Mouse (Mus musculus): ENCODE results near the gene Ogfod1. TPM values are rescaled to one million over a fixed set of nuclear protein-coding genes. Genes with fewer than 3 reads are reported as not detected.
A peak's percentile ranks its signal among the peaks of the same experiment; 100 is the strongest.
"Not testable (repeated sequence)": the region's sequence is repeated elsewhere in the genome, so short reads cannot be mapped to it uniquely, and the experiment has no call there.

Gene Ogfod1
- polyA plus RNA-seq, 1 experiment from 2014 or later, result 12.5 TPM

GRCm38 (mm10) chr8:94013026-94013612, 23.9 kb upstream of the Ogfod1 start:
- Histone ChIP-seq H3K4me3 (ENCODE audit: low read length) (peak overlapping the region; percentile 100), H3K36me3 (ENCODE audit: control insufficient read depth, insufficient read depth, low read length) (no peaks in the 10 kb centered on the region), H3K4me1 (ENCODE audit: control insufficient read depth, insufficient read depth, low read length) (peaks cover 26% of the 10 kb centered on the region), H3K27ac (ENCODE audit: low read length) (peak overlapping the region; percentile 96), H3K4me2 (ENCODE audit: low read depth, low read length) (peak overlapping the region; percentile 98), H3K27me3 (replicated peaks; ENCODE audit: control insufficient read depth, insufficient read depth, low read length) (no peaks in the 10 kb centered on the region), H3K9me3 (ENCODE audit: control insufficient read depth, low read length) (no peaks in the 10 kb centered on the region), H3K9ac (ENCODE audit: low read depth, low read length) (peak overlapping the region; percentile 98)
- 27% methylated on average over 7 of the region's 7 CpGs for WGBS
- no peak for ATAC-seq

GRCm38 (mm10) chr8:94023916-94024315, 13.1 kb upstream of the Ogfod1 start:
- no peak overlapping the region for H3K4me3 ChIP-seq (ENCODE audit: low read length)
- no peaks in the 10 kb centered on the region for H3K4me1 ChIP-seq (ENCODE audit: control insufficient read depth, insufficient read depth, low read length)
- H3K27ac ChIP-seq (ENCODE audit: low read length), result no peak overlapping the region
- ATAC-seq, result no peak
- H3K36me3 ChIP-seq (ENCODE audit: control insufficient read depth, insufficient read depth, low read length), result peaks cover 11% of the 10 kb centered on the region
- WGBS, result 92% methylated on average over 6 of the region's 6 CpGs
- H3K4me2 ChIP-seq (ENCODE audit: low read depth, low read length), result no peak overlapping the region
- no peak overlapping the region for H3K9ac ChIP-seq (ENCODE audit: low read depth, low read length)
- no peaks in the 10 kb centered on the region for H3K27me3 ChIP-seq (replicated peaks; ENCODE audit: control insufficient read depth, insufficient read depth, low read length)
- H3K9me3 ChIP-seq (ENCODE audit: control insufficient read depth, low read length), result no peaks in the 10 kb centered on the region

- Histone ChIP-seq H3K27ac (ENCODE audit: low read length) (no peak overlapping the region), H3K9ac (ENCODE audit: low read depth, low read length) (no peak overlapping the region), H3K4me2 (ENCODE audit: low read depth, low read length) (no peak overlapping the region), H3K4me1 (ENCODE audit: control insufficient read depth, insufficient read depth, low read length) (peaks cover 6% of the 10 kb centered on the region), H3K4me3 (ENCODE audit: low read length) (no peak overlapping the region), H3K36me3 (ENCODE audit: control insufficient read depth, insufficient read depth, low read length) (peaks cover 13% of the 10 kb centered on the region), H3K9me3 (ENCODE audit: control insufficient read depth, low read length) (no peaks in the 10 kb centered on the region), H3K27me3 (replicated peaks; ENCODE audit: control insufficient read depth, insufficient read depth, low read length) (no peaks in the 10 kb centered on the region)
- 95% methylated on average over 9 of the region's 9 CpGs for WGBS
- no peak for ATAC-seq
Measured at GRCm38 (mm10) chr8:94029701-94030100, 7.3 kb upstream of the Ogfod1 start.

- Histone ChIP-seq H3K27me3 (replicated peaks; ENCODE audit: control insufficient read depth, insufficient read depth, low read length) (no peaks in the 10 kb centered on the region), H3K4me2 (ENCODE audit: low read depth, low read length) (no peak overlapping the region), H3K9me3 (ENCODE audit: control insufficient read depth, low read length) (no peaks in the 10 kb centered on the region), H3K27ac (ENCODE audit: low read length) (no peak overlapping the region), H3K4me1 (ENCODE audit: control insufficient read depth, insufficient read depth, low read length) (peaks cover 13% of the 10 kb centered on the region), H3K36me3 (ENCODE audit: control insufficient read depth, insufficient read depth, low read length) (peaks cover 6% of the 10 kb centered on the region; the same call in 1 of the 2 replicates), H3K9ac (ENCODE audit: low read depth, low read length) (no peak overlapping the region), H3K4me3 (ENCODE audit: low read length) (no peak overlapping the region)
- ATAC-seq, result no peak
- 73% methylated on average over 3 of the region's 3 CpGs for WGBS
Measured at GRCm38 (mm10) chr8:94033601-94034000, 3.4 kb upstream of the Ogfod1 start.

- Histone ChIP-seq H3K4me1 (ENCODE audit: control insufficient read depth, insufficient read depth, low read length) (peaks cover 13% of the 10 kb centered on the region), H3K4me3 (ENCODE audit: low read length) (peak overlapping the region; percentile 21; the same call in 1 of the 2 replicates), H3K36me3 (ENCODE audit: control insufficient read depth, insufficient read depth, low read length) (peaks cover 4% of the 10 kb centered on the region; the same call in 1 of the 2 replicates), H3K27ac (ENCODE audit: low read length) (0 out of 2 replicates have a peak overlapping the region, but pooled peaks have one; percentile 29), H3K9ac (ENCODE audit: low read depth, low read length) (peak overlapping the region; percentile 34; the same call in 1 of the 2 replicates), H3K27me3 (replicated peaks; ENCODE audit: control insufficient read depth, insufficient read depth, low read length) (no peaks in the 10 kb centered on the region), H3K4me2 (ENCODE audit: low read depth, low read length) (peak overlapping the region; percentile 58), H3K9me3 (ENCODE audit: control insufficient read depth, low read length) (no peaks in the 10 kb centered on the region)
- ATAC-seq, result no peak
- 51% methylated on average over 5 of the region's 5 CpGs for WGBS
Measured at GRCm38 (mm10) chr8:94035200-94035599, 1.8 kb upstream of the Ogfod1 start.

- H3K9me3 ChIP-seq (ENCODE audit: control insufficient read depth, low read length); H3K36me3 ChIP-seq (ENCODE audit: control insufficient read depth, insufficient read depth, low read length); H3K27me3 ChIP-seq (replicated peaks; ENCODE audit: control insufficient read depth, insufficient read depth, low read length): not testable (repeated sequence)
- ATAC-seq, result peak; percentile 91
- Histone ChIP-seq H3K4me1 (ENCODE audit: control insufficient read depth, insufficient read depth, low read length) (peaks cover 13% of the 10 kb centered on the region), H3K4me3 (ENCODE audit: low read length) (peak overlapping the region; percentile 74), H3K9ac (ENCODE audit: low read depth, low read length) (peak overlapping the region; percentile 74), H3K27ac (ENCODE audit: low read length) (peak overlapping the region; percentile 73), H3K4me2 (ENCODE audit: low read depth, low read length) (peak overlapping the region; percentile 58)
- under 1% methylated on average over 22 of the region's 32 CpGs for WGBS
Measured at GRCm38 (mm10) chr8:94036541-94036940, 457 bp upstream of the Ogfod1 start.

GRCm38 (mm10) chr8:94037806-94038205, 808 bp downstream of the Ogfod1 start:
- Histone ChIP-seq H3K9ac (ENCODE audit: low read depth, low read length) (peak overlapping the region; percentile 72), H3K36me3 (ENCODE audit: control insufficient read depth, insufficient read depth, low read length) (no peaks in the 10 kb centered on the region), H3K4me1 (ENCODE audit: control insufficient read depth, insufficient read depth, low read length) (peaks cover 11% of the 10 kb centered on the region), H3K4me2 (ENCODE audit: low read depth, low read length) (peak overlapping the region; percentile 80), H3K4me3 (ENCODE audit: low read length) (peak overlapping the region; percentile 74), H3K9me3 (ENCODE audit: control insufficient read depth, low read length) (no peaks in the 10 kb centered on the region), H3K27ac (ENCODE audit: low read length) (peak overlapping the region; percentile 46; the same call in 1 of the 2 replicates), H3K27me3 (replicated peaks; ENCODE audit: control insufficient read depth, insufficient read depth, low read length) (no peaks in the 10 kb centered on the region)
- ATAC-seq, result no peak
- WGBS, result 4% methylated on average over 15 of the region's 15 CpGs

GRCm38 (mm10) chr8:94047845-94048244, 10.8 kb downstream of the Ogfod1 start:
- no peak overlapping the region for H3K4me3 ChIP-seq (ENCODE audit: low read length)
- 79% methylated on average over 2 of the region's 2 CpGs for WGBS
- no peaks in the 10 kb centered on the region for H3K27me3 ChIP-seq (replicated peaks; ENCODE audit: control insufficient read depth, insufficient read depth, low read length)
- H3K36me3 ChIP-seq (ENCODE audit: control insufficient read depth, insufficient read depth, low read length), result 0 out of 2 replicates have a peak, but pooled peaks cover 2% of the 10 kb centered on the region
- H3K9ac ChIP-seq (ENCODE audit: low read depth, low read length), result no peak overlapping the region
- H3K4me1 ChIP-seq (ENCODE audit: control insufficient read depth, insufficient read depth, low read length), result no peaks in the 10 kb centered on the region
- ATAC-seq, result no peak
- no peak overlapping the region for H3K4me2 ChIP-seq (ENCODE audit: low read depth, low read length)
- H3K9me3 ChIP-seq (ENCODE audit: control insufficient read depth, low read length), result no peaks in the 10 kb centered on the region
- H3K27ac ChIP-seq (ENCODE audit: low read length), result no peak overlapping the region

GRCm38 (mm10) chr8:94052696-94053095, 15.7 kb downstream of the Ogfod1 start:
- Histone ChIP-seq H3K27me3 (replicated peaks; ENCODE audit: control insufficient read depth, insufficient read depth, low read length) (no peaks in the 10 kb centered on the region), H3K9me3 (ENCODE audit: control insufficient read depth, low read length) (no peaks in the 10 kb centered on the region), H3K9ac (ENCODE audit: low read depth, low read length) (no peak overlapping the region), H3K36me3 (ENCODE audit: control insufficient read depth, insufficient read depth, low read length) (peaks cover 7% of the 10 kb centered on the region; the same call in 1 of the 2 replicates), H3K4me2 (ENCODE audit: low read depth, low read length) (no peak overlapping the region), H3K27ac (ENCODE audit: low read length) (no peak overlapping the region), H3K4me1 (ENCODE audit: control insufficient read depth, insufficient read depth, low read length) (no peaks in the 10 kb centered on the region), H3K4me3 (ENCODE audit: low read length) (no peak overlapping the region)
- no peak for ATAC-seq
- WGBS, result 91% methylated on average over 12 of the region's 12 CpGs
